Mouse (Mus musculus) limb, embryonic 11.5 days (tissue): ENCODE measurements around the gene Gins2. TPM values are rescaled to one million over a fixed set of nuclear protein-coding genes. Genes with fewer than 3 reads are reported as not detected.

ENCODE experiments used
- ATAC-seq: fragments of 200-750 bp; cut with Nextera tagmentation; 2 replicates; pipeline ENCODE4 v1.8.0; 2017; ENCODE audit warnings: low read depth; ENCODE audit not compliant: insufficient number of reproducible peaks, low FRiP score, low TSS enrichment
- DNase-seq: peaks from one replicate; pipeline ENCODE4 v3.0.0-alpha.2; 2015; ENCODE audit warnings: low spot score
- H3K27ac ChIP-seq: fragments of 300-500 bp; sonication (generic); replicated peaks from 2 replicates; pipeline ENCODE4 v1.5.1; 2014; ENCODE audit warnings: low read depth, mild to moderate bottlenecking, low read length
- H3K27me3 ChIP-seq: fragments of 300-500 bp; sonication (generic); 2 replicates; pipeline ENCODE4 v1.6.1; 2014; ENCODE audit warnings: mild to moderate bottlenecking, low read length, mixed read lengths; ENCODE audit not compliant: control insufficient read depth, insufficient read depth
- H3K36me3 ChIP-seq: fragments of 300-500 bp; sonication (generic); 2 replicates; pipeline ENCODE4 v1.6.1; 2014; ENCODE audit warnings: mild to moderate bottlenecking, low read length, moderate library complexity, mixed read lengths; ENCODE audit not compliant: control insufficient read depth, insufficient read depth
- H3K4me1 ChIP-seq: fragments of 300-500 bp; sonication (generic); 2 replicates; pipeline ENCODE4 v1.6.1; 2014; ENCODE audit warnings: low read length, mixed read lengths; ENCODE audit not compliant: control insufficient read depth, insufficient read depth
- H3K4me2 ChIP-seq: fragments of 300-500 bp; sonication (generic); 2 replicates; pipeline ENCODE4 v1.6.1; 2014; ENCODE audit warnings: low read depth, mild to moderate bottlenecking, moderate library complexity; ENCODE audit not compliant: severe bottlenecking
- H3K4me3 ChIP-seq: fragments of 300-500 bp; sonication (generic); 2 replicates; pipeline ENCODE4 v1.5.1; 2014; ENCODE audit warnings: low read depth, low read length
- H3K9ac ChIP-seq: fragments of 300-500 bp; sonication (generic); 2 replicates; pipeline ENCODE4 v1.6.1; 2014; ENCODE audit warnings: mild to moderate bottlenecking, low read length
- H3K9me3 ChIP-seq: fragments of 300-500 bp; sonication (generic); 2 replicates; pipeline ENCODE4 v1.6.1; 2016; ENCODE audit warnings: low read length; ENCODE audit not compliant: control insufficient read depth
- WGBS: fragments of 180-500 bp; shearing (Covaris S2); extraction: QIAGEN DNeasy Blood & Tissue Kit; methylation state at CpG from one replicate; pipeline ENCODE4 v1.1.7; 2014; 5-methylcytosine and 5-hydroxymethylcytosine counted together
- polyA plus RNA-seq: library from polyadenylated mRNA; unstranded; fragments of >200 nt; fragmentation: Nextera tagmentation; extraction: Ambion mirVana; gene quantifications from 2 replicates; pipeline ENCODE4 v1.2.1, GENCODE M21; 2014

The Gins2 gene
- polyA plus RNA-seq, 1 experiment from 2014 or later: 132 TPM

GRCm38 (mm10) chr8:120566681-120567080, 22.4 kb downstream of the Gins2 start:
- Histone ChIP-seq H3K36me3 (peaks cover 40% of the 10 kb centered on the region), H3K27me3 (no peaks in the 10 kb centered on the region), H3K27ac (no peak overlapping the region), H3K9ac (no peak overlapping the region), H3K4me3 (no peak overlapping the region), H3K9me3 (no peaks in the 10 kb centered on the region), H3K4me1 (peaks cover 48% of the 10 kb centered on the region), H3K4me2 (no peak overlapping the region)
- DNase-seq: no peak
- no peak for ATAC-seq
- 85% methylated on average over 8 of the region's 8 CpGs for WGBS

- H3K36me3 ChIP-seq: peaks cover 30% of the 10 kb centered on the region
- H3K27ac ChIP-seq: no peak overlapping the region
Measured at GRCm38 (mm10) chr8:120565151-120565711, 23.9 kb downstream of the Gins2 start.

GRCm38 (mm10) chr8:120563851-120564837, 25.0 kb downstream of the Gins2 start:
- 24% methylated on average over 20 of the region's 20 CpGs for WGBS
- H3K9me3 ChIP-seq: no peaks in the 10 kb centered on the region
- H3K4me1 ChIP-seq: peaks cover 57% of the 10 kb centered on the region
- H3K9ac ChIP-seq: no peak overlapping the region; the same call in 1 of the 2 replicates
- no peak overlapping the region for H3K4me3 ChIP-seq
- ATAC-seq (no peak), DNase-seq (peak; percentile 53)
- H3K27me3 ChIP-seq: no peaks in the 10 kb centered on the region
- H3K36me3 ChIP-seq: peaks cover 27% of the 10 kb centered on the region
- H3K27ac ChIP-seq: peak overlapping the region; percentile 53
- H3K4me2 ChIP-seq: no peak overlapping the region

More at GRCm38 (mm10) chr8:120565151-120565711, 23.9 kb downstream of the Gins2 start:
- WGBS: 13% methylated on average over 7 of the region's 7 CpGs
- no peak overlapping the region for H3K9ac ChIP-seq
- ATAC-seq (no peak), DNase-seq (peak; percentile 62)
- no peak overlapping the region for H3K4me3 ChIP-seq
- H3K4me2 ChIP-seq: no peak overlapping the region
- peaks cover 50% of the 10 kb centered on the region for H3K4me1 ChIP-seq
- no peaks in the 10 kb centered on the region for H3K9me3 ChIP-seq
- no peaks in the 10 kb centered on the region for H3K27me3 ChIP-seq

- no peak for ATAC-seq
- H3K36me3 ChIP-seq: peaks cover 19% of the 10 kb centered on the region
- peak overlapping the region; percentile 53 for H3K27ac ChIP-seq
- H3K9ac ChIP-seq: no peak overlapping the region
- H3K4me3 ChIP-seq: no peak overlapping the region
- peaks cover 65% of the 10 kb centered on the region for H3K4me1 ChIP-seq
- no peak overlapping the region for H3K4me2 ChIP-seq
- DNase-seq: peak; percentile 74
- no peaks in the 10 kb centered on the region for H3K27me3 ChIP-seq
- WGBS: 2% methylated on average over 8 of the region's 8 CpGs
- no peaks in the 10 kb centered on the region for H3K9me3 ChIP-seq
Measured at GRCm38 (mm10) chr8:120563348-120563724, 25.8 kb downstream of the Gins2 start.

GRCm38 (mm10) chr8:120562680-120563347, 26.3 kb downstream of the Gins2 start:
- H3K9ac ChIP-seq: no peak overlapping the region
- no peaks in the 10 kb centered on the region for H3K9me3 ChIP-seq
- peak overlapping the region; percentile 53 for H3K27ac ChIP-seq
- 57% methylated on average over 18 of the region's 18 CpGs for WGBS
- ATAC-seq (no peak), DNase-seq (no peak)
- no peaks in the 10 kb centered on the region for H3K27me3 ChIP-seq
- H3K4me2 ChIP-seq: no peak overlapping the region
- peaks cover 16% of the 10 kb centered on the region for H3K36me3 ChIP-seq
- no peak overlapping the region for H3K4me3 ChIP-seq
- H3K4me1 ChIP-seq: peaks cover 69% of the 10 kb centered on the region

GRCm38 (mm10) chr8:120561539-120562435, 27.3 kb downstream of the Gins2 start:
- Histone ChIP-seq H3K27ac (no peak overlapping the region), H3K9me3 (no peaks in the 10 kb centered on the region), H3K4me3 (no peak overlapping the region), H3K4me2 (no peak overlapping the region), H3K4me1 (peaks cover 80% of the 10 kb centered on the region), H3K9ac (no peak overlapping the region), H3K27me3 (no peaks in the 10 kb centered on the region), H3K36me3 (peaks cover 8% of the 10 kb centered on the region)
- DNase-seq (peak; percentile 56), ATAC-seq (no peak)
- 82% methylated on average over 22 of the region's 22 CpGs for WGBS

GRCm38 (mm10) chr8:120560535-120560934, 28.6 kb downstream of the Gins2 start:
- Histone ChIP-seq H3K27ac (no peak overlapping the region), H3K9me3 (no peaks in the 10 kb centered on the region), H3K4me3 (no peak overlapping the region), H3K36me3 (no peaks in the 10 kb centered on the region), H3K27me3 (no peaks in the 10 kb centered on the region), H3K9ac (no peak overlapping the region), H3K4me2 (no peak overlapping the region), H3K4me1 (peaks cover 84% of the 10 kb centered on the region)
- DNase-seq (no peak), ATAC-seq (no peak)
- WGBS: 46% methylated on average over 5 of the region's 5 CpGs
